Mouse (Mus musculus) ES-Bruce4 (cell line): ENCODE results near the gene Bcr.

Experiments
- CTCF ChIP-seq: IDR thresholded peaks from one replicate; pipeline ENCODE4 v1.8.1; 2011; ENCODE audit warnings: low read depth, low read length
- EP300 ChIP-seq: IDR thresholded peaks from 2 replicates; pipeline ENCODE4 v1.6.1; 2011; ENCODE audit warnings: low read depth, low read length; ENCODE audit not compliant: insufficient read depth
- POLR2A ChIP-seq: IDR thresholded peaks from one replicate; pipeline ENCODE4 v1.8.1; 2011; ENCODE audit warnings: low read length; ENCODE audit not compliant: insufficient read depth

- TF ChIP-seq POLR2A (no peak), CTCF (no peak), EP300 (no peak)
Observed at GRCm38 (mm10) chr10:75170207-75170850, 109.9 kb downstream of the Bcr start.
